ENCODE assay signal across 9 mouse cellular contexts in the genomic region with DNA sequence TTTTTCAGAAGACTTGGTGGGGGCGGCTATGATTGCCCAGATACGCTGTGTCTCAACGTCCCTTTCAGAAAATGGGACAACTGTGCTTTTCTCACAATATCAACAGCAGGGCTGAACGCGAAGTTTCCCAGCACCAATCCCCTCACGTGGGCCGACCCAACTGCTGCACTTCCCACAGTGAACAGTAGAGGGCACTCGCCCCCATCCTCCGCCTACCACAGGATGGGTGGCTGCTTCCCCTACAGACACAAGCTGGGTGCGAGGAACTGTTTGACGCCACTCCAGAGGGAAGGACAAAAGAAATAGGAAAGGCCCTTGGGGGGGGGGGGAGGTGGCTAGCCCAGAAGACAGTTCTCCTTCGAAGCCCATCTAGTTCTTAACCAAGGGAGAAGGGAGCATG. TPM values are rescaled to one million over a fixed set of nuclear protein-coding genes. Genes with fewer than 3 reads are reported as not detected.
DNase-seq lines count a peak whose midpoint lies in the region; ATAC-seq and TF ChIP-seq lines count a peak whose summit lies in the region.
"Had no signal": no experiment of that assay in that cellular context is flagged by ENCODE, and none has a peak within 500 bp of the region (broad histone marks: within the 10 kb centered on the region; RNA-seq: fewer than 3 reads in every experiment).

No protein-coding gene starts in this region.

- 5% methylated on average over 12 of the region's 12 CpGs for WGBS in heart, embryonic 15.5 days

- no peak for TF ChIP-seq POLR2A in MEL (IDR thresholded peaks at IDR 0.05; ENCODE audit: control insufficient read depth in 1 of 2, insufficient read depth in 1 of 2, low read depth in 1 of 2, low read length in 2 of 2, poor library complexity in 1 of 2)
- no peak for TF ChIP-seq POLR2A in bone marrow macrophage, adult 2 months (IDR thresholded peaks at IDR 0.05; ENCODE audit: borderline replicate concordance, low read depth, low read length)

- no peak overlapping the region for H3K27ac ChIP-seq in MEL (ENCODE audit: control insufficient read depth, low read depth, low read length)
- H3K27ac ChIP-seq in bone marrow macrophage, adult 2 months (ENCODE audit: insufficient read depth, low read depth, low read length), result no peak overlapping the region
- no peak overlapping the region for H3K27ac ChIP-seq in heart, embryonic 15.5 days

- no peak overlapping the region for H3K9ac ChIP-seq in MEL (ENCODE audit: control insufficient read depth, low read depth, low read length, poor library complexity, severe bottlenecking)
- H3K9ac ChIP-seq in heart, embryonic 15.5 days, result no peak overlapping the region

- 0 out of 4 replicates have a peak, but pooled peaks cover 0 to 2% of the 10 kb centered on the region in 2 experiments for H3K36me3 ChIP-seq in MEL (ENCODE audit: control insufficient read depth in 1 of 2, insufficient read depth in 2 of 2, low read length in 2 of 2)
- no peaks in the 10 kb centered on the region for H3K36me3 ChIP-seq in heart, embryonic 15.5 days

- peak; percentile 61 for TF ChIP-seq RAD21 in MEL (IDR thresholded peaks at IDR 0.05; ENCODE audit: low read depth, low read length)

- no peaks in the 10 kb centered on the region for H3K79me2 ChIP-seq in MEL (ENCODE audit: control insufficient read depth, insufficient read depth, low read length, poor library complexity)

- peak; percentile 79 for ATAC-seq in erythroblast, adult 5-6 weeks (replicated peaks; ENCODE audit: low FRiP score, poor library complexity, severe bottlenecking)
- ATAC-seq in heart, embryonic 15.5 days (replicated peaks; ENCODE audit: insufficient number of reproducible peaks, insufficient read depth, low FRiP score, low read depth), result 0 out of 2 replicates have a peak, but pooled peaks have one; percentile 23

- H3K27me3 ChIP-seq in MEL (ENCODE audit: control insufficient read depth in 1 of 2, insufficient read depth in 2 of 2, low read length in 2 of 2), result peaks cover 3 to 6% of the 10 kb centered on the region in 2 experiments
- peaks cover 49% of the 10 kb centered on the region for H3K27me3 ChIP-seq in heart, embryonic 15.5 days

- no peaks in the 10 kb centered on the region for H3K9me3 ChIP-seq in MEL (replicated peaks; ENCODE audit: insufficient read depth, low read length)
- no peaks in the 10 kb centered on the region for H3K9me3 ChIP-seq in heart, embryonic 15.5 days (replicated peaks)

- DNase-seq in MEL (ENCODE audit: low read depth, low spot score), result peak; percentile 83
- peak; percentile 69 to 89 for DNase-seq in layer of hippocampus, adult 8-10 months (ENCODE audit: low spot score in 2 of 2)
- DNase-seq in lung, postnatal 36 days, result peak; percentile 85
- DNase-seq in right cerebral cortex, postnatal 14 days, result peak; percentile 83
- peak; percentile 66 to 81 for DNase-seq in urinary bladder, postnatal 36 days (ENCODE audit: low spot score in 2 of 2)

- TF ChIP-seq EP300 in MEL (IDR thresholded peaks at IDR 0.05; ENCODE audit: low read depth in 1 of 2, low read length in 2 of 2), result no peak

- TF ChIP-seq CTCF in MEL (IDR thresholded peaks at IDR 0.05 in 2 of 3, conservative IDR thresholded peaks at IDR 0.05 in 1 of 3; ENCODE audit: control insufficient read depth in 1 of 3, insufficient read depth in 1 of 3, low read depth in 2 of 3, low read length in 3 of 3, poor library complexity in 1 of 3, severe bottlenecking in 1 of 3), result peak; percentile 96 to 99 (median 97)
- TF ChIP-seq CTCF in bone marrow macrophage, adult 2 months (IDR thresholded peaks at IDR 0.05; ENCODE audit: low read depth, low read length), result peak; percentile 83

- H3K4me2 ChIP-seq in heart, embryonic 15.5 days, result no peak overlapping the region

- no peak overlapping the region for H3K4me3 ChIP-seq in MEL (ENCODE audit: control insufficient read depth in 1 of 2, insufficient read depth in 1 of 2, low read depth in 2 of 2, low read length in 2 of 2)
- no peak overlapping the region for H3K4me3 ChIP-seq in bone marrow macrophage, adult 2 months (ENCODE audit: insufficient read depth, low read length)
- H3K4me3 ChIP-seq in heart, embryonic 15.5 days, result no peak overlapping the region

- H3K4me1 ChIP-seq in MEL (ENCODE audit: control insufficient read depth in 1 of 2, insufficient read depth in 2 of 2, low read length in 2 of 2), result peaks cover 0 to 3% of the 10 kb centered on the region in 2 experiments; a peak in 1 of 4 replicates
- peaks cover 7% of the 10 kb centered on the region; the same call in 1 of the 2 replicates for H3K4me1 ChIP-seq in bone marrow macrophage, adult 2 months (ENCODE audit: control insufficient read depth, insufficient read depth, low read length)
- H3K4me1 ChIP-seq in heart, embryonic 15.5 days (replicated peaks), result peaks cover 30% of the 10 kb centered on the region

TF ChIP-seq in MEL, 35 proteins besides CTCF, POLR2A, EP300 and RAD21 (continues in another document):
- TF ChIP-seq CHD1 (IDR thresholded peaks at IDR 0.05; ENCODE audit: low read depth, low read length), result no peak
- peak; percentile 60; the same call in 1 of the 2 replicates for TF ChIP-seq MAZ (IDR thresholded peaks at IDR 0.05; ENCODE audit: low read depth, low read length)
- no peak for TF ChIP-seq ZKSCAN1 (IDR thresholded peaks at IDR 0.05; ENCODE audit: low read depth, low read length)
- TF ChIP-seq MAFK (IDR thresholded peaks at IDR 0.05; ENCODE audit: borderline replicate concordance, low read depth, low read length), result no peak
- peak; percentile 34; the same call in 1 of the 2 replicates for TF ChIP-seq MXI1 (IDR thresholded peaks at IDR 0.05; ENCODE audit: low read depth, low read length)
- no peak for TF ChIP-seq POLR2AphosphoS2 (IDR thresholded peaks at IDR 0.05; ENCODE audit: low read length)
- TF ChIP-seq SMC3 (IDR thresholded peaks at IDR 0.05; ENCODE audit: low read depth, low read length), result peak; percentile 76
- TF ChIP-seq NELFE (IDR thresholded peaks at IDR 0.05; ENCODE audit: low read depth, low read length), result no peak
- no peak for TF ChIP-seq UBTF (IDR thresholded peaks at IDR 0.05; ENCODE audit: borderline replicate concordance, insufficient read depth, low read depth, low read length)
- no peak for TF ChIP-seq MEF2A (IDR thresholded peaks at IDR 0.05; ENCODE audit: extremely low read depth, insufficient replicate concordance, low read depth, low read length, poor library complexity, severe bottlenecking)
- peak; percentile 90 for TF ChIP-seq MAX (IDR thresholded peaks at IDR 0.05; ENCODE audit: low read length)
- TF ChIP-seq ZNF384 (IDR thresholded peaks at IDR 0.05; ENCODE audit: low read depth, low read length), result no peak
- TF ChIP-seq BHLHE40 (IDR thresholded peaks at IDR 0.05; ENCODE audit: borderline replicate concordance, low read depth, low read length), result 0 out of 2 replicates have a peak, but pooled peaks have one; percentile 16
- TF ChIP-seq ELF1 (IDR thresholded peaks at IDR 0.05; ENCODE audit: low read depth, low read length), result no peak; the same call in 1 of the 2 replicates
- TF ChIP-seq TBP (IDR thresholded peaks at IDR 0.05; ENCODE audit: low read depth, low read length), result no peak
- peak in 1 of 2 experiments; percentile 32; a peak in 1 of 4 replicates for TF ChIP-seq USF2 (IDR thresholded peaks at IDR 0.05; ENCODE audit: borderline replicate concordance in 1 of 2, insufficient read depth in 1 of 2, low read depth in 1 of 2, low read length in 2 of 2)

RNA-seq across cellular contexts. Expression of a gene that starts 2.4 kb away (rescaled TPM):
- total RNA-seq in MEL (2012; rRNA removed), result not detected in 2 replicates
- not detected for polyA plus RNA-seq in MEL (2012; ENCODE audit: insufficient read depth in 1 of 2, insufficient read length in 2 of 2, low read depth in 1 of 2, low replicate concordance in 2 of 2, missing spikeins in 1 of 2)
- 2.5 and 3.0 TPM in 2 replicates for polyA plus RNA-seq in bone marrow macrophage, adult 2 months (2012; ENCODE audit: insufficient read depth, insufficient read length, missing spikeins)
- total RNA-seq in erythroblast, adult 5-6 weeks (2015; ENCODE audit: low replicate concordance), result 0.58 TPM in 1 of 2 replicates, not detected in the other
- not detected in 2 replicates for total RNA-seq in erythroblast, adult 5-6 weeks (2017; ENCODE audit: low replicate concordance)
- polyA plus RNA-seq in heart, embryonic 15.5 days (2015; fragmentation: Nextera tagmentation; extraction: Ambion mirVana), result 0.71 and 1.1 TPM in 2 replicates
- total RNA-seq in layer of hippocampus, adult 8-10 months (2022), result 10 to 100 TPM; 28.9 to 38.6 (median 33.9) TPM

RNA-seq across cellular contexts. Expression of a gene that starts 31.3 kb away (rescaled TPM):
- total RNA-seq in MEL (2012; rRNA removed), result 15.1 and 17.2 TPM in 2 replicates
- polyA plus RNA-seq in MEL (2012; ENCODE audit: insufficient read depth in 1 of 2, insufficient read length in 2 of 2, low read depth in 1 of 2, low replicate concordance in 2 of 2, missing spikeins in 1 of 2), result 10 to 100 TPM in 1 of 2 experiments, not detected in 1; 17.6 TPM
- 40.4 and 48.7 TPM in 2 replicates for polyA plus RNA-seq in bone marrow macrophage, adult 2 months (2012; ENCODE audit: insufficient read depth, insufficient read length, missing spikeins)
- total RNA-seq in erythroblast, adult 5-6 weeks (2015; ENCODE audit: low replicate concordance), result 1.2 and 1.9 TPM in 2 replicates
- 1.5 and 3.9 TPM in 2 replicates for total RNA-seq in erythroblast, adult 5-6 weeks (2017; ENCODE audit: low replicate concordance)
- polyA plus RNA-seq in heart, embryonic 15.5 days (2015; fragmentation: Nextera tagmentation; extraction: Ambion mirVana), result 2.2 and 2.3 TPM in 2 replicates
- total RNA-seq in layer of hippocampus, adult 8-10 months (2022), result 100 to 1,000 TPM; 110 to 149 (median 126) TPM

RNA-seq across cellular contexts. Expression of a gene that starts 53.7 kb away (rescaled TPM):
- 1.5 and 1.7 TPM in 2 replicates for total RNA-seq in MEL (2012; rRNA removed)
- polyA plus RNA-seq in MEL (2012; ENCODE audit: insufficient read depth in 1 of 2, insufficient read length in 2 of 2, low read depth in 1 of 2, low replicate concordance in 2 of 2, missing spikeins in 1 of 2), result 1 to 10 TPM in 1 of 2 experiments, not detected in 1; 6.1 TPM
- polyA plus RNA-seq in bone marrow macrophage, adult 2 months (2012; ENCODE audit: insufficient read depth, insufficient read length, missing spikeins), result 45.2 and 50.2 TPM in 2 replicates
- total RNA-seq in erythroblast, adult 5-6 weeks (2015; ENCODE audit: low replicate concordance), result 2.3 TPM in 1 of 2 replicates, not detected in the other
- 1.7 TPM in 1 of 2 replicates, not detected in the other for total RNA-seq in erythroblast, adult 5-6 weeks (2017; ENCODE audit: low replicate concordance)
- 60.7 and 69.4 TPM in 2 replicates for polyA plus RNA-seq in heart, embryonic 15.5 days (2015; fragmentation: Nextera tagmentation; extraction: Ambion mirVana)
- 10 to 100 TPM; 45.2 to 60.0 (median 56.7) TPM for total RNA-seq in layer of hippocampus, adult 8-10 months (2022)

RNA-seq across cellular contexts. Expression of a gene that starts 56.0 kb away (rescaled TPM):
- 0.03 and 0.04 TPM in 2 replicates for total RNA-seq in MEL (2012; rRNA removed)
- under 1 TPM in 1 of 2 experiments, not detected in 1; 0.10 TPM for polyA plus RNA-seq in MEL (2012; ENCODE audit: insufficient read depth in 1 of 2, insufficient read length in 2 of 2, low read depth in 1 of 2, low replicate concordance in 2 of 2, missing spikeins in 1 of 2)
- not detected in 2 replicates for polyA plus RNA-seq in bone marrow macrophage, adult 2 months (2012; ENCODE audit: insufficient read depth, insufficient read length, missing spikeins)
- not detected in 2 replicates for total RNA-seq in erythroblast, adult 5-6 weeks (2015; ENCODE audit: low replicate concordance)
- not detected in 2 replicates for total RNA-seq in erythroblast, adult 5-6 weeks (2017; ENCODE audit: low replicate concordance)
- 0.06 and 0.15 TPM in 2 replicates for polyA plus RNA-seq in heart, embryonic 15.5 days (2015; fragmentation: Nextera tagmentation; extraction: Ambion mirVana)
- 100 to 1,000 TPM; 212 to 220 (median 217) TPM for total RNA-seq in layer of hippocampus, adult 8-10 months (2022)
- polyA plus RNA-seq: liver, embryonic 16.5 days had no signal

Comparison
In these comparisons a context has a peak if more than half of its experiments do, and no peak if none do; other contexts are left out.
1. RNA of a gene that starts 2.4 kb away (total RNA-seq): 28.9 to 38.6 TPM in layer of hippocampus, adult 8-10 months; 0.58 TPM in erythroblast, adult 5-6 weeks and not detected in MEL; every median in the first group is over 10 times any median in the second.
2. RNA of a gene that starts 53.7 kb away (total RNA-seq): 45.2 to 60.0 TPM in layer of hippocampus, adult 8-10 months; 1.7 to 2.3 TPM in erythroblast, adult 5-6 weeks and 1.5 to 1.7 TPM in MEL; every median in the first group is over 10 times any median in the second.
3. Peak in every context shown above with its lines, with median percentiles within 50 percentile points of each other: DNase-seq.